Mouse (Mus musculus): Measurements from ENCODE around the gene Adgrf1. TPM values are rescaled to one million over a fixed set of nuclear protein-coding genes. Genes with fewer than 3 reads are reported as not detected.

Gene Adgrf1
- polyA plus RNA-seq (2015; fragmentation: Nextera tagmentation; extraction: Ambion mirVana), result not detected in 2 replicates

- H3K9me3 ChIP-seq (replicated peaks; ENCODE audit: control insufficient read depth, low read length), result 0 out of 2 replicates have a peak, but pooled peaks cover 4% of the 10 kb centered on the region
- ATAC-seq (replicated peaks; ENCODE audit: extremely low read depth, insufficient read depth, low FRiP score), result no peak
- no peak within 1 kb of the TSS for H3K9ac ChIP-seq (ENCODE audit: low read length)
- H3K4me3 ChIP-seq (ENCODE audit: low read length), result no peak within 1 kb of the TSS
- no peak within 1 kb of the TSS for H3K4me2 ChIP-seq (ENCODE audit: low read depth, low read length)
- no peaks in the 10 kb centered on the region for H3K4me1 ChIP-seq (ENCODE audit: control insufficient read depth, insufficient read depth, low read length)
- no peaks in the 10 kb centered on the region for H3K27me3 ChIP-seq (ENCODE audit: control insufficient read depth, insufficient read depth, low read length)
- 45% methylated on average over 6 of the region's 6 CpGs for WGBS
- H3K27ac ChIP-seq (ENCODE audit: low read length), result no peak within 1 kb of the TSS
- H3K36me3 ChIP-seq (ENCODE audit: control insufficient read depth, insufficient read depth), result no peaks in the 10 kb centered on the region
Observed at GRCm38 (mm10) chr17:43270161-43270560, at the start of gene Adgrf1. Adgrf1 (plus strand) TSS chr17:43270329.

DNA sequence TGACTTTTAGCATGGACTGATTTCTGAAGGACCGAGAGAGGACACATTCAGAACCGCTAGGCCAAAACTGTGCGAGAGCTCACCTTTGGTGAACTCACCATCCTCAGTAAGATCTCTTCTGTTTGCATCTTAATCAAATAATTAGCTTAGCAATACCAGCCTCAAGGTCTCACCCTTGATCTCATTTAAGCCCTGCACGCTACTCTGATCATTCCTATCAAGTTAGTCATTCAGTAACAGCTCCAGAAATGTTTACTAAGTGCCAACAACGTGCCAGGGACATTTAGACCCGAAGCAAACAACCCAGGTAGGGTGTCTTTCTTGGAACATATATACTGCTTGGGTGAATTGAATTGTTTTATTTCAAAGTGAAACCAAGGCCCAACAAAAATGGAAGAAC is 44.0 kb upstream of the Adgrf1 start:
- no peak for ATAC-seq (replicated peaks; ENCODE audit: extremely low read depth, insufficient read depth, low FRiP score)
- H3K4me1 ChIP-seq (ENCODE audit: control insufficient read depth, insufficient read depth, low read length), result no peaks in the 10 kb centered on the region
- WGBS, result 78% methylated on average over 6 of the region's 6 CpGs

GRCm38 (mm10) chr17:43229621-43230513 is 40.3 kb upstream of the Adgrf1 start:
- H3K4me1 ChIP-seq (ENCODE audit: control insufficient read depth, insufficient read depth, low read length), result no peaks in the 10 kb centered on the region
- H3K9ac ChIP-seq (ENCODE audit: low read length), result no peak overlapping the region; the same call in 1 of the 2 replicates
- H3K27ac ChIP-seq (ENCODE audit: low read length), result no peak overlapping the region
- 36% methylated on average over 12 of the region's 12 CpGs for WGBS
- no peaks in the 10 kb centered on the region for H3K9me3 ChIP-seq (replicated peaks; ENCODE audit: control insufficient read depth, low read length)
- no peaks in the 10 kb centered on the region for H3K36me3 ChIP-seq (ENCODE audit: control insufficient read depth, insufficient read depth)
- ATAC-seq (replicated peaks; ENCODE audit: extremely low read depth, insufficient read depth, low FRiP score), result peak; percentile 54
- peaks cover 8% of the 10 kb centered on the region for H3K27me3 ChIP-seq (ENCODE audit: control insufficient read depth, insufficient read depth, low read length)
- no peak overlapping the region for H3K4me3 ChIP-seq (ENCODE audit: low read length)
- peak overlapping the region; percentile 47; the same call in 1 of the 2 replicates for H3K4me2 ChIP-seq (ENCODE audit: low read depth, low read length)

More for the DNA sequence above, 44.0 kb upstream of the Adgrf1 start:
- Histone ChIP-seq H3K36me3 (ENCODE audit: control insufficient read depth, insufficient read depth) (no peaks in the 10 kb centered on the region), H3K4me3 (ENCODE audit: low read length) (no peak overlapping the region), H3K9ac (ENCODE audit: low read length) (no peak overlapping the region), H3K27me3 (ENCODE audit: control insufficient read depth, insufficient read depth, low read length) (peaks cover 8% of the 10 kb centered on the region), H3K27ac (ENCODE audit: low read length) (no peak overlapping the region), H3K4me2 (ENCODE audit: low read depth, low read length) (no peak overlapping the region), H3K9me3 (replicated peaks; ENCODE audit: control insufficient read depth, low read length) (no peaks in the 10 kb centered on the region)

GRCm38 (mm10) chr17:43230821-43231220 is 39.3 kb upstream of the Adgrf1 start:
- H3K36me3 ChIP-seq (ENCODE audit: control insufficient read depth, insufficient read depth), result no peaks in the 10 kb centered on the region
- 76% methylated on average over 7 of the region's 7 CpGs for WGBS
- no peak for ATAC-seq (replicated peaks; ENCODE audit: extremely low read depth, insufficient read depth, low FRiP score)
- no peak overlapping the region for H3K4me2 ChIP-seq (ENCODE audit: low read depth, low read length)
- H3K27me3 ChIP-seq (ENCODE audit: control insufficient read depth, insufficient read depth, low read length), result peaks cover 8% of the 10 kb centered on the region
- H3K9ac ChIP-seq (ENCODE audit: low read length), result no peak overlapping the region
- no peaks in the 10 kb centered on the region for H3K4me1 ChIP-seq (ENCODE audit: control insufficient read depth, insufficient read depth, low read length)
- H3K27ac ChIP-seq (ENCODE audit: low read length), result no peak overlapping the region
- no peak overlapping the region for H3K4me3 ChIP-seq (ENCODE audit: low read length)
- H3K9me3 ChIP-seq (replicated peaks; ENCODE audit: control insufficient read depth, low read length), result no peaks in the 10 kb centered on the region

DNA sequence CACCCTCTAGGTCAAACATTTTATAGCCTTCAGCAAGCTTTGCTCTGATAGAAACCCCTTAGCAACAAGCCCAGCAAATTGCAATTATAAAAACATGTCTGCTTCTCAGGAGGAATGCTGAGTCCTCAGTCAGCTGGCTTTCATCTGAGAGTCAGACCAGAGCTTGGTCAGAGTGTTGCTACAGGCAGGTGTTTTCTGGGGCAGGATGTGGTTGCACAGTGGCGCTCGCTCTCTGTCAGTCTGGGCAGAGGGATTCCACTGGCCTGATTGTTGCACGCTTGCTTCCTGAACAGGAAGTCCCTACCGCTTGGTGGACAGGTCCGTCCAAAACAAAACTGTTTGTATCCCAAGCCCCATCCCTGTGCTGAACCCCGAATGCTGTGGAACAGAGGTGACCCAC is 37.4 kb upstream of the Adgrf1 start:
- Histone ChIP-seq H3K36me3 (ENCODE audit: control insufficient read depth, insufficient read depth) (no peaks in the 10 kb centered on the region), H3K4me2 (ENCODE audit: low read depth, low read length) (peak overlapping the region; percentile 33; the same call in 1 of the 2 replicates), H3K27ac (ENCODE audit: low read length) (no peak overlapping the region), H3K4me1 (ENCODE audit: control insufficient read depth, insufficient read depth, low read length) (no peaks in the 10 kb centered on the region), H3K27me3 (ENCODE audit: control insufficient read depth, insufficient read depth, low read length) (peaks cover 8% of the 10 kb centered on the region), H3K9ac (ENCODE audit: low read length) (no peak overlapping the region), H3K4me3 (ENCODE audit: low read length) (no peak overlapping the region), H3K9me3 (replicated peaks; ENCODE audit: control insufficient read depth, low read length) (no peaks in the 10 kb centered on the region)
- peak; percentile 59; the same call in 1 of the 2 replicates for ATAC-seq (replicated peaks; ENCODE audit: extremely low read depth, insufficient read depth, low FRiP score)
- 44% methylated on average over 6 of the region's 6 CpGs for WGBS

DNA sequence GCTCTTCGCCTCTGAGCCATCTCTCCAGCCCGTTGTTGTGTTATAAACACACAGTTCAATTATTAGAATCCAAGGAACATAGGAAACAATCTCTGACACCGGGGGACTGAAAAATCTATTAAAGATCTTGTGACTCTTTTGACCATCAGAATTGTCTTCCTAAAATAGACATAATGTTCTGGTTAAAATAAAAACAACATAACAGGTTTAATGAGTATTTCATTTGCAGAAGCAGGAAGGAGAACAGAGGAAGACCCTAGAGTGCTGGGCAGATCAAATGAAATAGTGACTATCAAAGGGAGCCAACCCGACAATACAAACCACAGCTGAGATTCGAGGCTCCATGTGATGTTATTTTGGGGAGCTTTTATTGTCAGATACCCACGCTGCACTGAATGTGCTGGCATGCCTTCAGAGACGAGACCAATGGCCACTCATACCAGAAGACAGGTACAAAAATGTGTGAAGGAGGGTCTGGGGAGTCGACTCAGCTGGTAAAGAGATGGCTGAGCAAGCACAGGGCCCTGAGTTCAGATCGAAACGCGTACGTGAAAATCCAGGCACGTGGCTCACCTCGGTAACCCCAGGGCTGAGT is 33.4 kb upstream of the Adgrf1 start:
- Histone ChIP-seq H3K4me2 (ENCODE audit: low read depth, low read length) (no peak overlapping the region), H3K9me3 (replicated peaks; ENCODE audit: control insufficient read depth, low read length) (no peaks in the 10 kb centered on the region), H3K4me1 (ENCODE audit: control insufficient read depth, insufficient read depth, low read length) (peaks cover 13% of the 10 kb centered on the region), H3K27ac (ENCODE audit: low read length) (no peak overlapping the region), H3K36me3 (ENCODE audit: control insufficient read depth, insufficient read depth) (no peaks in the 10 kb centered on the region), H3K4me3 (ENCODE audit: low read length) (no peak overlapping the region), H3K27me3 (ENCODE audit: control insufficient read depth, insufficient read depth, low read length) (no peaks in the 10 kb centered on the region), H3K9ac (ENCODE audit: low read length) (no peak overlapping the region)
- ATAC-seq (replicated peaks; ENCODE audit: extremely low read depth, insufficient read depth, low FRiP score), result no peak
- 75% methylated on average over 14 of the region's 14 CpGs for WGBS

- WGBS, result 81% methylated on average over 6 of the region's 6 CpGs
- Histone ChIP-seq H3K4me3 (ENCODE audit: low read length) (no peak overlapping the region), H3K27ac (ENCODE audit: low read length) (no peak overlapping the region), H3K9me3 (replicated peaks; ENCODE audit: control insufficient read depth, low read length) (no peaks in the 10 kb centered on the region), H3K9ac (ENCODE audit: low read length) (no peak overlapping the region), H3K36me3 (ENCODE audit: control insufficient read depth, insufficient read depth) (no peaks in the 10 kb centered on the region), H3K27me3 (ENCODE audit: control insufficient read depth, insufficient read depth, low read length) (no peaks in the 10 kb centered on the region), H3K4me1 (ENCODE audit: control insufficient read depth, insufficient read depth, low read length) (peaks cover 13% of the 10 kb centered on the region), H3K4me2 (ENCODE audit: low read depth, low read length) (no peak overlapping the region)
- no peak for ATAC-seq (replicated peaks; ENCODE audit: extremely low read depth, insufficient read depth, low FRiP score)
Observed at GRCm38 (mm10) chr17:43239035-43239434, 31.1 kb upstream of the Adgrf1 start.

DNA sequence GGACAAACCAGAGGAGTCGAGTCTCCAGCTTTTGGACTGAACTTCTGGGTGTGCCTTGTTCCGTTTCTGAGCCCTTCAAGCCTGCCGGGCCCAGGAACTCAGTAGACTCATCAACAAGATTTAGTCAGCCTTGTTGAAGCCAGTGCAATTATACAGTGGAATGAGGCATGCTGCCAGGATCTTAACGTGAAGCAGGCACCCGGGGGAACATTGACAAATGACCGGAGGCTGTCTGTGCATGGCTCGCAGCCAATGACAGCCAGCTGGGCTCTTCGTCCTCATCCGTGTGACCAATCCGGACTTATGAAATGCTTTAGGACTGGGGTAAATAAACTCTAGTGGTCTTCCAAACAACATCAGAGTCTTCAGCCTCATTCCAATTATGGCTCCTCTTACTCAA is 29.0 kb upstream of the Adgrf1 start:
- H3K27me3 ChIP-seq (ENCODE audit: control insufficient read depth, insufficient read depth, low read length), result no peaks in the 10 kb centered on the region
- peaks cover 13% of the 10 kb centered on the region for H3K4me1 ChIP-seq (ENCODE audit: control insufficient read depth, insufficient read depth, low read length)
- ATAC-seq (replicated peaks; ENCODE audit: extremely low read depth, insufficient read depth, low FRiP score), result peak; percentile 86
- peak overlapping the region; percentile 46; the same call in 1 of the 2 replicates for H3K27ac ChIP-seq (ENCODE audit: low read length)
- H3K9me3 ChIP-seq (replicated peaks; ENCODE audit: control insufficient read depth, low read length), result no peaks in the 10 kb centered on the region
- no peak overlapping the region for H3K9ac ChIP-seq (ENCODE audit: low read length)
- no peak overlapping the region for H3K4me2 ChIP-seq (ENCODE audit: low read depth, low read length)
- H3K4me3 ChIP-seq (ENCODE audit: low read length), result no peak overlapping the region
- no peaks in the 10 kb centered on the region for H3K36me3 ChIP-seq (ENCODE audit: control insufficient read depth, insufficient read depth)
- 14% methylated on average over 10 of the region's 10 CpGs for WGBS

DNA sequence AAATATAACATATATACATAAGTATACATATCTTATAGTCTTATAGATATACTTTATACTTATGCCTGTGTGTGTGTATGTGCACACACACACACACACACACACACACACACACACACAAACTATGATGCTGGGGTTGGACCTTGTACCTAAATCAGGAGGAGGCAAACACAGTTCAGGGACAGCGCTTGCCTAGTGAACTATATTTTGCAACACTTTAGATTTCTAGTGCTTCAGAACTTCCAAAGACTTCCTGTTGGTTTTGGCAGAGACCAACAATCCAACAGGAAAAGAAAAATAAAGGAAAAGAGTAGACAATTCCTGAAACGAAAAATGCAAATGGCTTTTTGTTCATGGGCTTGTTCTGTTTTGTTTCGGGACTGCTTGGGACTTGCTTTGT is 27.5 kb upstream of the Adgrf1 start:
- Histone ChIP-seq H3K27me3 (ENCODE audit: control insufficient read depth, insufficient read depth, low read length) (no peaks in the 10 kb centered on the region), H3K4me2 (ENCODE audit: low read depth, low read length) (no peak overlapping the region), H3K36me3 (ENCODE audit: control insufficient read depth, insufficient read depth) (no peaks in the 10 kb centered on the region), H3K9ac (ENCODE audit: low read length) (no peak overlapping the region), H3K4me1 (ENCODE audit: control insufficient read depth, insufficient read depth, low read length) (peaks cover 13% of the 10 kb centered on the region), H3K4me3 (ENCODE audit: low read length) (no peak overlapping the region), H3K27ac (ENCODE audit: low read length) (no peak overlapping the region; the same call in 1 of the 2 replicates), H3K9me3 (replicated peaks; ENCODE audit: control insufficient read depth, low read length) (no peaks in the 10 kb centered on the region)
- no peak for ATAC-seq (replicated peaks; ENCODE audit: extremely low read depth, insufficient read depth, low FRiP score)
- WGBS, result 54% methylated on average over 3 of the region's 3 CpGs
